Comparison of ENCODE assay signal across 24 mouse cellular contexts in the genomic region with DNA sequence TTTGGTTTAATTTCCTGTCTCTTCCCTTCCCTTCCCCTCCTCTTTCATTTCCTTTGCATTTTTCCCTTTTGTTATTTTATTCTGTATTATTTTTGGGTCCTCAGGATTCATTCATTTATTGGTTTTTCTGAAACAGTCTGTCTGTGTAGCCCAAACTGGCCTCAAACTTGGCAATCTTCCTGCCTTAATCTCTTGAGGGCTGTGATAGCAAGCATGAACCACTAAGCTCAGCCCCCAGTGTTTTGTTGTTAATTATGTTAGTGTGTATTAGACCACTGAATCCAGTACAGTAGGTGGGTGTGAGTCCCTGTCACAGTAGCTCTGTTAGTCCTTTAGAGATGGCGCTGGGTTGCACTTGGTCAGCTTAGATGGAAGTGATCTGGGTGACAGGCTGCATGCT.
"Had no signal": no experiment of that assay in that cellular context is flagged by ENCODE, and none has a peak within 500 bp of the region (broad histone marks: within the 10 kb centered on the region; RNA-seq: fewer than 3 reads in every experiment).

No protein-coding gene starts in this region.

- DNase-seq: kidney, adult 11 months; kidney, adult 8-10 months; kidney, postnatal 10 days; kidney, postnatal 36 days; layer of hippocampus, postnatal 36 days; liver, postnatal 0 days; lung, postnatal 10 days; lung, postnatal 4 days; retina, postnatal 1 day; right cerebral cortex, postnatal 25 days; spleen, adult 18-20 months; thymus, postnatal 25 days had no signal

- H3K27me3 ChIP-seq: kidney, embryonic 15.5 days; limb, embryonic 12.5 days; limb, embryonic 15.5 days; midbrain, embryonic 12.5 days; neural tube, embryonic 13.5 days; stomach, embryonic 15.5 days had no signal

- H3K9ac ChIP-seq: kidney, embryonic 15.5 days; limb, embryonic 12.5 days; limb, embryonic 15.5 days; liver, embryonic 14.5 days; liver, postnatal 0 days; lung, embryonic 15.5 days; midbrain, embryonic 12.5 days; neural tube, embryonic 13.5 days; stomach, embryonic 15.5 days had no signal

- H3K27ac ChIP-seq: kidney, embryonic 15.5 days; left cerebral cortex, adult 2 months; limb, embryonic 12.5 days; limb, embryonic 15.5 days; liver, embryonic 14.5 days; lung, embryonic 15.5 days; midbrain, embryonic 12.5 days; neural tube, embryonic 13.5 days; stomach, embryonic 15.5 days had no signal

- H3K4me3 ChIP-seq: kidney, embryonic 15.5 days; left cerebral cortex, adult 2 months; limb, embryonic 12.5 days; limb, embryonic 15.5 days; lung, embryonic 15.5 days; megakaryocyte, embryonic 14.5 days; midbrain, embryonic 12.5 days; myocyte; neural tube, embryonic 13.5 days; stomach, embryonic 15.5 days had no signal

- ATAC-seq: liver, postnatal 0 days had no signal

- H3K4me1 ChIP-seq: kidney, embryonic 15.5 days; limb, embryonic 15.5 days; stomach, embryonic 15.5 days had no signal

- H3K9me3 ChIP-seq: kidney, embryonic 15.5 days; limb, embryonic 12.5 days; limb, embryonic 15.5 days; lung, embryonic 15.5 days; megakaryocyte, embryonic 14.5 days; midbrain, embryonic 12.5 days; neural tube, embryonic 13.5 days; stomach, embryonic 15.5 days had no signal

- H3K4me2 ChIP-seq: kidney, embryonic 15.5 days; limb, embryonic 12.5 days; limb, embryonic 15.5 days; liver, embryonic 11.5 days; lung, embryonic 15.5 days; midbrain, embryonic 12.5 days; neural tube, embryonic 13.5 days; stomach, embryonic 15.5 days had no signal

- H3K36me3 ChIP-seq: kidney, embryonic 15.5 days; limb, embryonic 12.5 days; limb, embryonic 15.5 days; lung, embryonic 15.5 days; midbrain, embryonic 12.5 days; neural tube, embryonic 13.5 days; stomach, embryonic 15.5 days had no signal
